Mouse (Mus musculus): ENCODE measurements around the gene Usp40. TPM values are rescaled to one million over a fixed set of nuclear protein-coding genes. Genes with fewer than 3 reads are reported as not detected.

Gene Usp40
- total RNA-seq, 1 experiment, result 10.4 TPM

- in situ Hi-C loops (cut with MboI; ENCODE audit: low sequenced_read_pairs in 2 of 2, unreplicated experiment in 2 of 2), result no loop called here
- H3K36me3 ChIP-seq (ENCODE audit: control insufficient read depth, insufficient read depth, low read length, poor library complexity, severe bottlenecking), result peaks cover 19% of the 10 kb centered on the region
- no peak overlapping the region for H3K4me3 ChIP-seq (ENCODE audit: insufficient read depth in 1 of 2, low read depth in 1 of 2, low read length in 2 of 2, poor library complexity in 1 of 2, severe bottlenecking in 1 of 2)
- no peak for DNase-seq (ENCODE audit: low read depth, low spot score)
- H3K4me1 ChIP-seq (ENCODE audit: control insufficient read depth in 2 of 2, insufficient read depth in 2 of 2, low read length in 2 of 2, poor library complexity in 1 of 2), result no peaks in the 10 kb centered on the region
- no peak overlapping the region for H3K9ac ChIP-seq (ENCODE audit: insufficient read depth, low read depth, low read length, poor library complexity, severe bottlenecking)
- TF ChIP-seq ZNF384 (IDR thresholded peaks at IDR 0.05; ENCODE audit: low read depth, low read length) (no peak), HCFC1 (IDR thresholded peaks at IDR 0.05; ENCODE audit: borderline replicate concordance, insufficient read depth, low read length) (no peak), CHD2 (IDR thresholded peaks at IDR 0.05; ENCODE audit: low read depth, low read length) (no peak), ZC3H11A (IDR thresholded peaks at IDR 0.05; ENCODE audit: borderline replicate concordance, low read depth, low read length) (no peak), MAFK (IDR thresholded peaks at IDR 0.05; ENCODE audit: insufficient read depth, low read depth, low read length) (no peak)
- H3K9me3 ChIP-seq (ENCODE audit: control insufficient read depth, insufficient read depth, low read depth, low read length), result no peaks in the 10 kb centered on the region
- H3K27ac ChIP-seq (ENCODE audit: insufficient read depth, low read depth, low read length, poor library complexity, severe bottlenecking), result no peak overlapping the region
Measured at GRCm38 (mm10) chr1:87947681-87948091, 60.7 kb downstream of the Usp40 start.

GRCm38 (mm10) chr1:87941765-87942164, 66.6 kb downstream of the Usp40 start:
- no peak for DNase-seq (ENCODE audit: low read depth, low spot score)
- Histone ChIP-seq H3K9me3 (ENCODE audit: control insufficient read depth, insufficient read depth, low read depth, low read length) (no peaks in the 10 kb centered on the region), H3K4me1 (ENCODE audit: control insufficient read depth in 2 of 2, insufficient read depth in 2 of 2, low read length in 2 of 2, poor library complexity in 1 of 2) (no peaks in the 10 kb centered on the region), H3K27ac (ENCODE audit: insufficient read depth, low read depth, low read length, poor library complexity, severe bottlenecking) (no peak overlapping the region), H3K4me3 (ENCODE audit: insufficient read depth in 1 of 2, low read depth in 1 of 2, low read length in 2 of 2, poor library complexity in 1 of 2, severe bottlenecking in 1 of 2) (no peak overlapping the region), H3K9ac (ENCODE audit: insufficient read depth, low read depth, low read length, poor library complexity, severe bottlenecking) (no peak overlapping the region), H3K36me3 (ENCODE audit: control insufficient read depth, insufficient read depth, low read length, poor library complexity, severe bottlenecking) (peaks cover 56% of the 10 kb centered on the region)
- TF ChIP-seq CHD2 (IDR thresholded peaks at IDR 0.05; ENCODE audit: low read depth, low read length) (no peak), MAFK (IDR thresholded peaks at IDR 0.05; ENCODE audit: insufficient read depth, low read depth, low read length) (no peak), ZNF384 (IDR thresholded peaks at IDR 0.05; ENCODE audit: low read depth, low read length) (no peak), HCFC1 (IDR thresholded peaks at IDR 0.05; ENCODE audit: borderline replicate concordance, insufficient read depth, low read length) (no peak), ZC3H11A (IDR thresholded peaks at IDR 0.05; ENCODE audit: borderline replicate concordance, low read depth, low read length) (no peak)
- in situ Hi-C loops (cut with MboI; ENCODE audit: low sequenced_read_pairs in 2 of 2, unreplicated experiment in 2 of 2), result no loop called here

GRCm38 (mm10) chr1:87936516-87936915, 71.8 kb downstream of the Usp40 start:
- Histone ChIP-seq H3K27ac (ENCODE audit: insufficient read depth, low read depth, low read length, poor library complexity, severe bottlenecking) (no peak overlapping the region), H3K4me1 (ENCODE audit: control insufficient read depth in 2 of 2, insufficient read depth in 2 of 2, low read length in 2 of 2, poor library complexity in 1 of 2) (no peaks in the 10 kb centered on the region), H3K9ac (ENCODE audit: insufficient read depth, low read depth, low read length, poor library complexity, severe bottlenecking) (no peak overlapping the region), H3K36me3 (ENCODE audit: control insufficient read depth, insufficient read depth, low read length, poor library complexity, severe bottlenecking) (peaks cover 50% of the 10 kb centered on the region), H3K9me3 (ENCODE audit: control insufficient read depth, insufficient read depth, low read depth, low read length) (no peaks in the 10 kb centered on the region), H3K4me3 (ENCODE audit: insufficient read depth in 1 of 2, low read depth in 1 of 2, low read length in 2 of 2, poor library complexity in 1 of 2, severe bottlenecking in 1 of 2) (no peak overlapping the region)
- TF ChIP-seq ZNF384 (IDR thresholded peaks at IDR 0.05; ENCODE audit: low read depth, low read length) (no peak), MAFK (IDR thresholded peaks at IDR 0.05; ENCODE audit: insufficient read depth, low read depth, low read length) (no peak), ZC3H11A (IDR thresholded peaks at IDR 0.05; ENCODE audit: borderline replicate concordance, low read depth, low read length) (no peak), HCFC1 (IDR thresholded peaks at IDR 0.05; ENCODE audit: borderline replicate concordance, insufficient read depth, low read length) (no peak), CHD2 (IDR thresholded peaks at IDR 0.05; ENCODE audit: low read depth, low read length) (no peak)
- in situ Hi-C loops (cut with MboI; ENCODE audit: low sequenced_read_pairs in 2 of 2, unreplicated experiment in 2 of 2), result no loop called here
- peak; percentile 9 for DNase-seq (ENCODE audit: low read depth, low spot score)

- in situ Hi-C loops (cut with MboI; ENCODE audit: low sequenced_read_pairs in 2 of 2, unreplicated experiment in 2 of 2), result no loop called here
- DNase-seq (ENCODE audit: low read depth, low spot score), result no peak
- no peak for TF ChIP-seq ZNF384 (IDR thresholded peaks at IDR 0.05; ENCODE audit: low read depth, low read length)
- no peak for TF ChIP-seq MAFK (IDR thresholded peaks at IDR 0.05; ENCODE audit: insufficient read depth, low read depth, low read length)
- TF ChIP-seq ZC3H11A (IDR thresholded peaks at IDR 0.05; ENCODE audit: borderline replicate concordance, low read depth, low read length), result no peak
- TF ChIP-seq HCFC1 (IDR thresholded peaks at IDR 0.05; ENCODE audit: borderline replicate concordance, insufficient read depth, low read length), result no peak
- TF ChIP-seq CHD2 (IDR thresholded peaks at IDR 0.05; ENCODE audit: low read depth, low read length), result no peak
- peaks cover 46% of the 10 kb centered on the region for H3K36me3 ChIP-seq (ENCODE audit: control insufficient read depth, insufficient read depth, low read length, poor library complexity, severe bottlenecking)
- no peak overlapping the region for H3K4me3 ChIP-seq (ENCODE audit: insufficient read depth in 1 of 2, low read depth in 1 of 2, low read length in 2 of 2, poor library complexity in 1 of 2, severe bottlenecking in 1 of 2)
- no peak overlapping the region for H3K9ac ChIP-seq (ENCODE audit: insufficient read depth, low read depth, low read length, poor library complexity, severe bottlenecking)
- no peak overlapping the region for H3K27ac ChIP-seq (ENCODE audit: insufficient read depth, low read depth, low read length, poor library complexity, severe bottlenecking)
- no peaks in the 10 kb centered on the region for H3K4me1 ChIP-seq (ENCODE audit: control insufficient read depth in 2 of 2, insufficient read depth in 2 of 2, low read length in 2 of 2, poor library complexity in 1 of 2)
- H3K9me3 ChIP-seq (ENCODE audit: control insufficient read depth, insufficient read depth, low read depth, low read length), result no peaks in the 10 kb centered on the region
Measured at GRCm38 (mm10) chr1:87936075-87936474, 72.3 kb downstream of the Usp40 start.

- no peak for DNase-seq (ENCODE audit: low read depth, low spot score)
- Histone ChIP-seq H3K36me3 (ENCODE audit: control insufficient read depth, insufficient read depth, low read length, poor library complexity, severe bottlenecking) (peaks cover 44% of the 10 kb centered on the region), H3K4me3 (ENCODE audit: insufficient read depth in 1 of 2, low read depth in 1 of 2, low read length in 2 of 2, poor library complexity in 1 of 2, severe bottlenecking in 1 of 2) (no peak overlapping the region), H3K9me3 (ENCODE audit: control insufficient read depth, insufficient read depth, low read depth, low read length) (no peaks in the 10 kb centered on the region), H3K4me1 (ENCODE audit: control insufficient read depth in 2 of 2, insufficient read depth in 2 of 2, low read length in 2 of 2, poor library complexity in 1 of 2) (no peaks in the 10 kb centered on the region), H3K27ac (ENCODE audit: insufficient read depth, low read depth, low read length, poor library complexity, severe bottlenecking) (no peak overlapping the region), H3K9ac (ENCODE audit: insufficient read depth, low read depth, low read length, poor library complexity, severe bottlenecking) (no peak overlapping the region)
- TF ChIP-seq ZC3H11A (IDR thresholded peaks at IDR 0.05; ENCODE audit: borderline replicate concordance, low read depth, low read length) (no peak), ZNF384 (IDR thresholded peaks at IDR 0.05; ENCODE audit: low read depth, low read length) (no peak), CHD2 (IDR thresholded peaks at IDR 0.05; ENCODE audit: low read depth, low read length) (no peak)
- in situ Hi-C loops (cut with MboI; ENCODE audit: low sequenced_read_pairs in 2 of 2, unreplicated experiment in 2 of 2), result no loop called here
Measured at GRCm38 (mm10) chr1:87935546-87935945, 72.8 kb downstream of the Usp40 start.
